Mouse (Mus musculus) left cerebral cortex, adult 2 months (tissue): ENCODE data around the gene Pard3b. TPM values are rescaled to one million over a fixed set of nuclear protein-coding genes. Genes with fewer than 3 reads are reported as not detected.

ENCODE experiments used
- DNase-seq, 2 experiments: peaks; one replicate each; pipeline ENCODE4 v3.0.0; 2021 to 2022; ENCODE audit warnings: low spot score in 2 of 2, mixed read lengths in 1 of 2; ENCODE audit errors: extremely low spot score in 1 of 2
- H3K27ac ChIP-seq: fragments of 200-600 bp; 2 replicates; pipeline ENCODE4 v1.8.1; 2022
- H3K4me3 ChIP-seq: fragments of 200-600 bp; 2 replicates; pipeline ENCODE4 v1.8.1; 2022
- CTCF ChIP-seq: fragments of 200-600 bp; IDR thresholded peaks from 2 replicates; pipeline ENCODE4 v1.8.1; 2022; ENCODE audit warnings: antibody characterized with exemption, mild to moderate bottlenecking, moderate library complexity
- intact Hi-C: fragments of 180-260 bp; cut with DNase I; formaldehyde crosslinking; loops from one replicate; pipeline ENCODE4 v1.15.1; 2025
- total RNA-seq, 2 experiments: library from RNA; stranded (reverse); gene quantifications; 2 replicates each; pipeline ENCODE4 v1.2.3; 2021

The Pard3b gene
- total RNA-seq, 2 experiments from 2014 or later, result 4.0 to 5.1 TPM

DNA sequence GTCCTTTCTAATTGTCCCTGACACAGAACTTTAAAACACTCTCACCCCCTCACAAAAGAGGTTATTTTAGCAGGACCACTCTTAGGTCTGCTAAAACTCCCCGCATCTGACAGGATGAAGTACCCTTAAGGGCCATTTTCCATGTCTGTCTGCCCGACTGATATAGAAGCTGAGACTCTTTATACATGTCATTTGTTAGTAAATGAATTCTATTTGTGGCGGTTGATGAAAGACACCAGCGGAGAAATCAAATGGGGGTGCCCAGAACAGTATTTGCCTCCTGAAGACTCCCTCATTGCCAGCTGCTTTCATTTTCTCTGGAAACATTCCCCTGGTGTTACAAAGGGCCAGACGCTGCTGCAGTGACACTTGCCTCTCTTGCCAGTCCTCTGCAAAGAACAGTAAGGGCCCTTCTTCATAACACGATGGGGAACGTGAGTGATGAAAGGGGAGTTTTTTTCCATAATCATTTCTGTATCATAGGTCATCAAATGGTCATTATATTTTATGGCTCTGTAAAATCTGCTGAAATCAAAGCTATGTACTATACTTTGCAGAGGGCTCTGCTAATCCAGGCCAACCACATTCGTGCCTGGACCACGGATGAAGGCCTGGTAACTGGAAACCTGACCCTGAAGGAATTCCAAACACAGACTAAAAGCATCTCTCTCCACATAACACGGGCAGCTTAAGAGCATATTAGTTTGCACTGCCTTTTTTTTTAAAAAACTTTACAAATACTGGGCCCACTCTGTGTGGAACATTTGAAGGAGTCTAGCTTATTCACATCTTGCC, 993.1 kb downstream of the Pard3b start:
- Histone ChIP-seq H3K27ac (no peak overlapping the region), H3K4me3 (no peak overlapping the region)
- no peak for TF ChIP-seq CTCF
- DNase-seq, result no peak
- intact Hi-C loops, result no loop called here

DNA sequence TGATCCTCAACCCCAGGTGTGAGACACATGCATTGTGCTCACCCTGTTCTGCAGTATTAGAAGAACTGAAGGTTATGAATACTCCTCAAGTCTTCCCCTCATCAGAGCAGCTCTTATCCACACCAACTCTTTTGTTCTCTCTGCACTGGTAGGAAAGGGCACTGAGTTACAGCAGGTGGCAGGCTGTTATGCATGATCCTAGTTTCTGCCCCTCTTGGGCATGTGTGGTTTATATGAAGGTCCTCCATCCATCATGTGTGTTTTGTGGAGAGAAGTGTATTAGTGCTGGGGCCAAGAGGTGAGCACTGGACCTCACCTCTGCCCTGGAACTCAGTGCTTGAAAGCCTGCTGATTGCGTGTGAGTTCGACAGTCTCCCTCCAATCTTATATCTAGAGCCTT, 994.3 kb downstream of the Pard3b start:
- no peak overlapping the region for H3K4me3 ChIP-seq
- no peak overlapping the region for H3K27ac ChIP-seq
- no peak for TF ChIP-seq CTCF
- DNase-seq, result no peak
- intact Hi-C loops, result no loop called here

DNA sequence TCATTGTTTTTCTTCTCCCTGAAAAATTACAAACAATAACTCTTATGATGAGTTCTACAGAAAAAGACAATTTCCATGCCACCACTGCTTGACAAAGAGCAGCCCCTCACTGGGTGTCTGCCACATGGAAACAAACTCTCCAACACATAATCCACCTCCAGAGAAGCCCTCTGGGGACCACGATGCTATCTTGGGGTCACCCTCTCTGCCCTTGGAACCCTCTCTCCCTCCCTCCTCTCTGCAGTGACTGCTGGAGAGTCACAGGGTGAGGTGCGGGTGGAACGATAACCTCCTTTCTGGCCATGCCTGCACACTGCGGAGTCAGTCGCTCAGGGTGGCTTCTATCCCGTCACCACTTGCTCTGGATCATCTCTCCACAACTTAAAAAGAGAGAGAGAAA, 996.6 kb downstream of the Pard3b start:
- TF ChIP-seq CTCF, result no peak
- H3K4me3 ChIP-seq, result no peak overlapping the region
- no peak overlapping the region for H3K27ac ChIP-seq
- no peak for DNase-seq
- intact Hi-C loops, result no loop called here

DNA sequence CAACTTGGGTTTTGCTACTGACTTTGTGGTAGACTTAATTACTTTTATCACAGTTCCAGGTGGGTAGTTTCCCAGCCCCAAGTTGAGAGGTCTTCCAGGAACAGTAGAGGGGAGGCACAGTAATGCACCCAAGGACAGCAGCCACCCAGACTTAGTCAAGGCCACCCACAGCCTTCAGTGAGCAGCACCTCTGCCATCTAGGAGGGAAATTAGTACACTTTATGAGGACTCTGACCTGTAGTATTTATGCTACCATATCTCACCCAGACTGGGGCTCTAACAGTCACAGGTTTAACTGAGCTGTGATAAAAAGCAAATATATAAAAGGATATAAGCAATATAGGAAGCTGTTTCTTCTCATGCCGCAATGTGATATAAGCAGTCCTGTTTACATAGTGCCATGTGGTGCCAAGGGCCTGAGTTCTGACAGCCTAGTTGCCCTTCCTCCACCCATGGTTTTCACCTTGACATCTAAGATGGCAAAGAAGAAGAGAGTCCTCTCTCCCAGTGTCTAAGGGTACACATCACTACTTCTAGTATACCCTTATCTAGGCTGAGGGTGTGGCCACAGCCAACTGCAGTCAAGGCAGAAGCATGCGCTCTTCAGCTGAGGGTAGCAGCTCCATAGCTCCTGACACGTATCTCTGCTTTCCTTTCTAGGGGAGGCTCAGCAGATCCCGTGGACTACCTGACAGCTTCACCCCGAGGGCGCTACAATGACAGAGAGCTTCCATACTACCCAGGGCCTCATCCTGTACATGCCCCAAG, 998.5 kb downstream of the Pard3b start:
- Histone ChIP-seq H3K4me3 (no peak overlapping the region), H3K27ac (no peak overlapping the region)
- intact Hi-C loops, result no loop called here
- TF ChIP-seq CTCF, result no peak
- no peak for DNase-seq

DNA sequence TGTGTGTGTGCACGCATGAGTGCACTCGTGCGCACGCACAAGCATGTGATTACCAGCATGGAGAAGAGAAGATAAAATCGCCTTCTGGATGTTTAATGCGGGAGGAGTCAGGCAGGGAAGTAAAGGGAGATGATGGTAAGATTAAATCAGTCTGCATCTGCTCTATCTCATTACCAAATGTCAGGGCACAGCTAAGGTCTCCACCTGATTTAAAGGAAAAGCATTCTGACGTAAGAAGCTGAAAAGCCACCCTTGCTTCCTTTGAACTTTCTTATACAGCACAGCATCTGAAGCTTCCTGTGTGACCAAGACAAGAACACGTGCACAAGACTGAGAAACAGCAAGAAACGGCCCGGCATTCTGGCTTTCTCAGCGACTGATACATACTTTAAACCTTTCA, 1000.4 kb downstream of the Pard3b start:
- intact Hi-C loops, result no loop called here
- TF ChIP-seq CTCF, result no peak
- Histone ChIP-seq H3K27ac (no peak overlapping the region), H3K4me3 (no peak overlapping the region)
- DNase-seq, result no peak

DNA sequence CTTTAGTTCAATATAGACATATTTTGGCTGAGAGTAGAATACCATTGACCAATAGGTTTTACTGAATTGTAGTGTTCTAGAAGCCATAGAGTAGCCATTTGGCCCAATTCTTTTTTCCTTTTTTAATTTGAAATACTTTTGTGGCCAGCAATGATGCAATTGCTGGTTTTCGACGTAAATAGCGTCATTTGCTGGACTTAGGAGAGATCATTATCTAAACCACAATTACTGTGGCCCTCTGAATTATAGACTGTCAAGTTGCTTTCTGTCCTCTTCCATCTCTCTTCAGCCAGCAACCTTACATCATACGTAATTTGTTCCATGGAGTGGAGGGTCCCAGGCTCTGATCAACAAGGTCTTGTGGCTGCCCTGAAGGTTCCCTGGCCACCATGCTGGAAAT, 1000.8 kb downstream of the Pard3b start:
- H3K4me3 ChIP-seq, result no peak overlapping the region
- no peak overlapping the region for H3K27ac ChIP-seq
- no peak for TF ChIP-seq CTCF
- intact Hi-C loops, result no loop called here
- DNase-seq, result no peak

DNA sequence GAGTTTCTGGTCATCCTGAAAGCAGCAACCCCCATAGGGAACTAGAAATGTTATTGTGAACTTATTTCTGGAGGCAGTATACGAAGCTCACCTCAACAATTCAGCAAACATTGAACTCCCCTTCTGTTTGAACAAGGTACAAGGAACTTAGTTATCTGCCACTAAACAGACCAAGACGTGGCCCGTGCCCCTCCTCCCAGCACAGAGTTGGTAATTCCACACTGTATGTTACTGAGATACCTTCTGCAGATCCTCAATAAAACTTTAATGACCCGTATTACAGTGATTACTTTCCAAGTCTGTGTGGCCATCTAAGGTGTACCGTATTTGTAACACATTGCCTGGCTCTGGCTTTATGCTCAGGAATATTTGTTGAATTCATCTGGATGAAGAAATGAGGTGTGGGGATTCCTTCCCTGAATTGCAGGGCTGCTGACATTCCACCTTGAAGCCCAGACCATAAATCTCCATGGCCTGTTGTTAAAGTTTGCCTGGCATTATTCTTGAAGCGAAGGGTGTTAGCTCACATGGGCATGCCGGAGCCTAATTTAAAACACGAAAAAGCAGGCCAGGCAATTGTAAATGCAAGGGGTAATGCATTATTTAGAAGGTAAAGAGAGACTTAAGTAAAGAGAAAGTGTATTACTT, 1006.1 kb downstream of the Pard3b start:
- intact Hi-C loops, result no loop called here
- Histone ChIP-seq H3K4me3 (no peak overlapping the region), H3K27ac (no peak overlapping the region)
- TF ChIP-seq CTCF, result no peak
- no peak for DNase-seq

DNA sequence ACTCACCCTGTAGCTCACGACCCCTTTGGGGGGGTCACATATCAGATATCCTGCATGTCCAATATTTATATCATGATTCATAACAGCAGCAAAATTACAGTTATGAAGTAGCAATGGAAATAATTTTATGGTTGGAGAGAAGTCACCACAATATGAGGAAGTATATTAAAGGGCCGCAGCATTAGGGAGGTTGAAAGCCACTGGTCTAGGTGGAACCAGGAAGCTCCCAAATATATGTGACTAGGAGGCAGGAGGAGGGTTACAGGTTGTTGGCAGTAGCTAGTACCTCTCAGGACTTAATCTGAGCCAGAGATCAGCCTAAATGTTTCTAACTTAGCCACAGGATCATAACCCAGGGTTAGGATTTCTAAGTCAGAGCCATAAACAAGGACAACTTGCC, 1008.2 kb downstream of the Pard3b start:
- no peak for TF ChIP-seq CTCF
- no peak for DNase-seq
- Histone ChIP-seq H3K27ac (no peak overlapping the region), H3K4me3 (no peak overlapping the region)
- intact Hi-C loops, result no loop called here

DNA sequence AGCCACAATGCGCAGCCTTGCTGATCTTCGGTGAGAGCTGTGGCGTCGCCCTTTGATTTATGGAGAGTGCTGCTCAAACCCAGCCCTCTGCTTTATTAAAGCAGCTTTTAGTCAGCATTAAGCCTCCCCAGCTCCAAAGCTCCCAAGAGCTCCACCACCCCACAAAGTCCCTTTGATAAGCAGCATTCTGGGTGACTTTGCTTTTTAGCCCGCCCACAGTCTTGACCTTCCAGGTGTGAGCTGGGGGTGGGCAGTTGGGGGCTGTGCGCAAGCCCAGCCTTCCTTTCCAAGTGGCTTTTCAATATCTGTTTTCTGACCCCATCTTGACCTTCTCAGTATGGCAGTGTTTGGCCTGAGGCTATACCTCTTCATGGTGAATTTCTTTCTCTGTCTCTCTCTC, 1009.5 kb downstream of the Pard3b start:
- DNase-seq, result no peak
- intact Hi-C loops, result no loop called here
- TF ChIP-seq CTCF, result no peak
- Histone ChIP-seq H3K4me3 (no peak overlapping the region), H3K27ac (no peak overlapping the region)

DNA sequence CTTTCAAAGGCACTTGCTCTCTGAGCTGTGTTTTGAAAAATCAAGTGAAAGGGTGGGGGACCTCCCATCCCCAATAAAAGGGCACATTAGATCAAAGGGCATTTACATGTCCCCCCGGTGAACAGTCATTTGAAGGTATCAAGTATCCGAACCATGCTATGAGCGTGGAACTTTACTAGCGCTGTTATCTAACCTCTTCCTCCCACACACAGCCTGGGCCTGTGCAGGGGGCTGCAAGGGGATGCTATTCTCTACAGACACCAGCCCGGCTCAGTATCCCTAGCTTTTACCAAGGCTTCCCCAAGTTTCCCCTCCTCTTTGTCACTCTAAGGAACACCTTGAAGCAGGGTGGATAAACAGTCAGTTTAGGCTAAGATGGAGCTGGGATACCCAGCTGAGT, 1010.0 kb downstream of the Pard3b start:
- intact Hi-C loops, result no loop called here
- no peak for DNase-seq
- Histone ChIP-seq H3K27ac (no peak overlapping the region), H3K4me3 (no peak overlapping the region)
- no peak for TF ChIP-seq CTCF

DNA sequence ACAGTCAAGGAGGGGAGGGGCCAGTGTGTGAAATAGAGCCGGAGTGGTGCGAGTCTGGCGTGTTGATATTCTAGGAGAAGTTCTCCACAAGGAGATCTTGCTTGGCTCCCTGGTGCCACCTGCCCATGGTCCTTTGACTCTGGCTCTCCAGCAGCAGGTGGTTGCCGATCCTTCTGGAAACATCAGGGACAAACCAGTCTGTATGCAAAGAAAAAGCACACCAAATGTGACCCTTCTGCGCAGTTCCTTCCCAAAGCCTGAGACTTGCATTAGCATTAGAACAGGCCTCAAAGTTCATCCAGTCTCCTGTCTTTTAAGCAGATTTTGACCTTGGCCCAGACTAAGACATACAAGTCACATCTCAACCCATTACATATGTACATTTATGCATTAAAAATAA, 1011.9 kb downstream of the Pard3b start:
- DNase-seq, result no peak
- no peak overlapping the region for H3K4me3 ChIP-seq
- intact Hi-C loops, result no loop called here
- no peak overlapping the region for H3K27ac ChIP-seq
- no peak for TF ChIP-seq CTCF

DNA sequence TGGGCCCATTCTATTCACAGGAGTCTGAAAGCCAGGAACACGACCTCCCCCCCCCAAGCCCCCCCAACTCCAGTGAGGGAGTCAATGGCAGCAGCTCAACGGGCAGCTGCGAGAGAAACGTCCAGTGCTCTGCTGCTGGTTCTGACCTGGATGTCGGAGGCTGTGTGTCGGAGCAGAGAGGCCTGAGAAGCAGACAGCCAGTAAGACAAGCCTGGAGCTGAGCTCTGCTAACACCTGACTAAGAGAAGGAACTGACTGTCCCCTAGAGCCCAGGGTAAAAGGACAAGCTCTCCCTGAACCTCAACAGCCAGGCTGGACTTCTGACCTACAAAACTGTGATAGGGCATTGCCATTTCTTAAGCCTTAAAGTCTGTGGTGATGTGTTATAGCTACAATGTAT, 1015.8 kb downstream of the Pard3b start:
- H3K4me3 ChIP-seq, result no peak overlapping the region
- intact Hi-C loops, result no loop called here
- no peak overlapping the region for H3K27ac ChIP-seq
- DNase-seq, result no peak
- no peak for TF ChIP-seq CTCF
